Mouse (Mus musculus) adrenal gland, adult 2 months (tissue): ENCODE results near the gene H2al2a. TPM values are rescaled to one million over a fixed set of nuclear protein-coding genes. Genes with fewer than 3 reads are reported as not detected.
"Not testable (repeated sequence)": the region's sequence is repeated elsewhere in the genome, so short reads cannot be mapped to it uniquely, and the experiment has no call there.

Experiments
- DNase-seq: peaks from one replicate; pipeline ENCODE4 v3.0.0; 2021
- polyA plus RNA-seq: library from polyadenylated mRNA; depleted of rRNA; stranded (reverse); fragments of >200 nt; gene quantifications from 2 replicates; pipeline ENCODE4 v1.2.3, GENCODE M21; 2012
- total RNA-seq, 2 experiments: library from RNA; stranded (reverse); gene quantifications; 2 replicates each; pipeline ENCODE4 v1.2.3; 2021

H2al2a gene
- total and polyA plus RNA-seq, 3 experiments, result not detected

DNA sequence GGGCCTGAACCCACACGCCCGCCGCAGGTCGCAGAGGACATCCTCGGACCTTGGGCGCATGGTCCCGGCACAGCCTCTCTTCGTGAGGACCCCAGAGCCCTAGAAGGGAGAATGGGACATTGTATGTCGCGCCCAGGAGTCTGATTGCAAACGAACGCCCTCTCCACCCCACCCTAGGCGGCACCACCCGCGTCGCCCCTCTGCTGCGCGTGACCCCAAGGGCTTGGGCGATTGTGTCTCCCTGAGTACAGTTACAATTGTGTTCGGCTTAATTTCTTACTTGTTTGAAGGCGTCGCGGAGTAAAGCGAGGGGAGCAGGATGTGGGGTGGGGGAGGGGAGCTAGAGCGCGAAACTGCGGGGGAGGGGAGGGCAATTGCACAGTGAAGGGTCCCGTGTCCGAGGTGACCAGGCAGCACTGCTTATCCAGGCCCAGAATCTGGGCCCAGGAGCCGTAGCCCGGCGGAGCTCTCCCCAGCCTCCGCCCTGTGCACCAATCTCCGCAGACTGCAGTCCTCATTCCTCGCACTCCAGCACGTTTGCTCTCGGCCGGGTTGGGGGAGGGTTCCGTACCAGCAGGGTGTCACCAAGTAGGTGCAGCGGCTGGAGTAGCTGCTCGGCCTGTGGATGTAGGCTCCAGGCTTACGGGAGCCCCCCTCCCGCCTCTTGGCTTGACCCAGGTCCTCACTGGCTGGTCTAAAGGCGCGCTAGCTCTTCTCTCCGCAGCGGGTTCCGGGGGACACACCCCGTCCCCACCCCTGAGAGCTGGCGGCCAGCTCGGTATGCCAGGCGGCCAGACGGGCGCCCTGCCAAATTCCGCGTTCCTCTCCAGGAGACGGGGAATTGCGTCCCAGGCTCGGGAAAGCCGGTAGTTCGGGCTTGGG, 31.6 kb upstream of the H2al2a start:
- peak; percentile 97 for DNase-seq

DNA sequence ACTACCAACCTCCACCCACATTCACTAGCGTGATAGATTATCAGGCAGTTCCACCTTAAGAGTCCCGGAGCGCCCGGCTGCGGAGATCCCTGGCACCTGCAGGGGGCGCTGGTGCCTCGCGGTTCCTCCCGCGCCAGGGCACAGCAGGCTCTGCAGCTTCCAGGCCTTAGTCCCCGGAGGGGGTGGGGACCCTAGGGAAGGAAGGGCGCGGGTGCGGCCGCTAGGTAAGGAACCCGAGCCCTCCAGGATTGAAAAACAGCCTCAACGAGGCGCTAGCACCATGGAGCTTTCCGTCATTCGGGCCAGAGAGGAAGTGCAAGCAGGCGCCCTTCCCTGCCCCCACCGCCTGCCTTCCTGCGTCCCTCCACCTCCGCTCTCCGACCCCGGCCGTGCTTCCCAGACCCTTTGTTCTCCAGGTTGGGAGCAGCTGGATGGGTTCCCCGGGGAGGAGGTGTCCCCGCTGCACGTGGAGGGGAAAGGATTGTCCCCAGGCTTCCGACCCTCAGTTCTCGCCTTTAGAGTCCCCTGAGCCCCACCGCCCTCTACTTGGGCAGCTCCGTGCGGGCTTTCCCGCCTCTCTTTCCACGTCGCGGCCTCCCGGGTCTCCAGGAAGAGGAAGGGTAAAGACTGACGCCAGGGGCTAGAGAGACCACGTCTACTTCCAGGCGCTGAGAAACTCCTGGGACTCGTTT, 30.8 kb upstream of the H2al2a start:
- peak; percentile 96 for DNase-seq

DNA sequence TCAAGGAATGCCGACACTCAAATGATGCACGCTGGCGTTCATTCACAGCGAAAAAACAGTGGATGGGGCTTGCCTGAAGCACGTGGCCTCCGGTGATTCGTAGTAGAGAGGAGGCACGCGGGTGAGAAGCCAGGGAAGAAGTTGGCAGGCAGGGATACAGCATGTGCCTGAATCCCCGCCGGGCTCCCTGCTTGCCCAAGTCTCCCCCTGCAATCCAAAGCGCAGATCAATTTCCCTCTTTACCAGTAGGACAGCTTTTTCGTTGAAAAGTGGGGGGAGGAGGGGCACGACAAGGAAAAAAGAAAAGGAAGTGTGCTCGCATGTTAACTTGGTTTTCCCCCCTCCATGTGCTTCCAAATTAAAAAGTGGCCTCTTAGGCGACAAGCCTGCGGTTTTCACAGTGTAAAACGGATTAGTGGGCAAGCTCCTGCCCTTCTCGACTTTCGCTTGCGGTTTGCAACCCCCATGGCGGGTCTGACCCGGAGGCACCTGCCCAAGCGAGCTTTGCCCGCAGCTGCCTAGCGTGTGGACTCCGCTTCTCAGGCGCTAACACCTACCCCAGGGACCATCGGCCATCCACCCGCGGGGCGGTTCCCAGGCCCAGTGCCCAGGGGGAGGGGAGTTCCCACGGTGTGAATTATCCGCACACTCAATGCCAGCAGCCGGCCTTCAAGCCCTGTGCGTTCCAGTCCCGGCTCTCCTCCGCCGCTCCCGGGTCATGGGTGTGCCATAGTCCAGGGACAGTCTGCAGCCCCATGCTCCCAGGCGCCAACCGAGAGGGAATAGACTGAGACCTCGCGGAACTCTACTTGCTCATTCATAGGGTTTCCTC, 29.6 kb upstream of the H2al2a start:
- peak; percentile 86 for DNase-seq

DNA sequence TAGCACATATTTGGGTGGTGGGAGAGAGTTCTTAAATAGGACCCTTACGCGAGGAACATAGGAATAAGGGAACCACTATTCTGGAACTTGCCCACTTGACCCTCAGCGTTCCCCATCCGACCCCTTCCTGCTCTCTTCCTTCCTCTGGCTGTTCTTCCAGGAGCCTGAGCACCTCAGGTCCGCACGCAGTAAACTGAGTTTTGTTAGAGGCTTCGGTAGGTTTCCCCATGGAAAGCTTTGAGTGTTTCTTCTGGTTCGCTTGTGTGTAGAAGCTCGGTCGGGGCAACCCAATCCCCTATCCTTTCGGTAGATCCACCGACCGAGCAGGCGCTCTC, 29.0 kb upstream of the H2al2a start:
- DNase-seq, result no peak

DNA sequence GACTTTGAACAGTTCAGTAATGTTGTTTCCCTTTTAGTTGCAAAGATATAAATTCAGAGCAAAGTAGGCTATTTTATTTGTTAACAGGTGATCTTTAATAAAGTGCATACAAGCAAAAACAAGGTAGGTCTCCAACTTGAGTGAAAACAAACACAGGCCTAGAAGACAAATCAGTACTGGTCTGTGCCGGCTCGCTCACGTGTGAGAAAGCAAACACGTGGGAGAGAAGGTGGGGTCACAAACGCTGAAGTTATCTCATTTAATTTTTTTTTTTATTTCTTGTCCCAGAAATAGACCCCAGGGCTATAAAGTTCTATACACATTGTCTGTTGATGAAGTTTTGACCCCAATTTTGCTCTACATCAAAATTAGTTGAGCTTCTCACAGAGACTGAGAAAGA, 28.4 kb upstream of the H2al2a start:
- no peak for DNase-seq

DNA sequence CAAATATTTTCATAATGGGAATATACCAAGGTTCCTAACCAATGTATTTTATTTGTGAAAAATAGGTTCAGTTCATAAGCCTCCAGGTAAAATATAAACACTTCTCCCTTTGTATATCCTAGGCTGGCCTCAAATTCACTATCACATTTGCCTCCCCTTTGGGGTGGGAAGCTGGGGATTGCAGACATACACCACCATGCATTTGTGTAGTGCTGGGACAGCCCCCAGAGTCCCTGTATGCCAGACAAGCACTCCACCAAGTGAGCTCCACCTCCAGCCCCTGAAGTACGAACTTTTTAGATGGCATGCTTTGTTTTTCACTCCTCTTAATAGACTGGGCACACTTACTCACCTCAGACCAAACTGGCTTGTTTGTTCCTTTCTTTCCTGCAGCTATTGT, 26.1 kb upstream of the H2al2a start:
- DNase-seq, result no peak

DNA sequence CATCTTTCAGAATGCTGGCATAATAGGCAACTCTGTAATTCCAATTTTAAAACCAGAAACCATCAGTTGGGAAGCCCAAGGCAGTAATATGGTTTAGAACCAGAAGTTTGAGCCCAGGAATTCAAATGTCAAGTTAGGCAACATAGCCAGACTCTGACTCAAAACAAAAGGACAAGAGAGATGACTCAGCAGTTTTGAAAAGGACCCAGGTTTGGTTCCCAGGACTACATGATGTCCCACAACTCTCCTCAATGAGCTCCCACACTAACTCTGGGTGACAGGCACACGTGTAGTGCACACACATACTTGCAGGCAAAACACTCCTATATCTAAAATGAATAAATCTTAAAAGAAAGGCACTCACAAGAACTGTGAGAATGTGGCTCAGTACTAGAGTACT, 22.4 kb upstream of the H2al2a start:
- DNase-seq, result no peak

DNA sequence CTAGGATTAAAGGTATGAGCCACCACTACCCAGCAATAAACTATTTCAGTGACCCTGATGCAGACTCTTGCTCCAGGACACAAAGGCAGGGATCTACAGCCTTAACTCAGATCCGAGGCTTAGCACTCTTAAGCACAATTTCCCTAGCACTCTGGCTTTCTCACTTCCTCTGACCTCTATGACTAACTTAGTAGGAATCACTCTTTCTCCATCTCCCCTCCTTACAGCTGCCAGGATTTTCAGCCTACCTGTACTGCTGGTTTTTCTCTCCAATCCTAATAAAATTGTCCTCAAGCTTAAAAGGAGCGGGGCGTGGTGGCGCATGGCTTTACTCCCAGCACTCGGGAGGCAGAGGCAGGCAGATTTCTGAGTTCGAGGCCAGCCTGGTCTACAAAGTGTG, 20.6 kb upstream of the H2al2a start:
- no peak for DNase-seq

DNA sequence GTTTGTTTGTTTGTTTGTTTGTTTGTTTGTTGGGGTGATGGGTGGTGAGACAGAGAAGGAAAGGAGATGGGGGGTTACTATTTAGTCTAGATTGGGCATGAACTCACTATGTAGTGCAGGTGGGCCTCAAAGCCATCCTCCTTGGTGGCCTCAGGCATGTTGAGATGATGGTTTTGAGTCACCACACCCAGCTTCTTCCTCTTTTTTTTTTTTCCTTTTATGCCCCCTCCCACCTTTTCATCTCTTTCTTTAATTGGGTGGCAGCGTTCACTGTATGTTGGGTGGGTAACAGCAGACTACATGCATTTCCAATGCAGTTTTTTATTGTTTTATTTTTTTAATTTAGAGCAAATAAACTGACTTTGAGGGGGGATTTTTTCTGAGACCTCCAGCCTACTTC, 19.9 kb upstream of the H2al2a start:
- no peak for DNase-seq

DNA sequence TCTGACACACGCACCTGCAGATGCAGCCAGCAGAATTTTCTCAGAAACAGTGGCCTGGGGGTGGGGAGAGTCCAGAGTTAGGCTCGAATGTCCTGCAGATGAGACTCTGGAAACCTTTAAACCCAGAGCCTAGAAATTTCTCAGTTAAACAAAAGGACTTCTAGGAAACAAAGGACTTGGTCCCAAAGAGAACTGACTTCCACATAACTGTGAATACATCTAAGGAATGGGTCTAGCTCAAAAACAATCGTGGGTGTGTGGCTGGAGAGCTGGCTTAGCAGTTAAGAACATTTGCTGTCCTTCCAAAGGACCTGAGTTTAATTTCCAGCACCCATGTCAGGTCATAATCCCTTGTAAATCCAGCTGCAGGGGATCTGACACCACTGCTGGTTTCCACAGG, 18.8 kb upstream of the H2al2a start:
- no peak for DNase-seq

DNA sequence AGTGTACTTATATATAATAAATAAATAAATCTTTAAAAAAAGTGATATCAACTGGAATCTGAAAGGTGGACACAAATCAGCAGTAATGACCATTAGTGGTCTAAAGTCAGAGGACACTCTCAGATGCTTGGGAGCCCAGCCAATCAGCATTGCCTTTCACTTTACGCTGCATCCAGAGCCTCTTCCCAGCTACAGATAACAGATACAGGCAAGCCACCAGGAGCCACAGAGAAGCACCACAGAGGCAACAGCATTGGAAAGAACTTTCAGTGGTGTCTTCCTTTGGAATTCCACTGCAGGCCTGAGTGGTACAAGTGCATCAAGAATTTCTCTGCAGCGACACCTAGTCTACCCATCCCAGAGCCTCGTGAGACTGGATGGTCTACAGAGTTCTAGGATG, 16.1 kb upstream of the H2al2a start:
- no peak for DNase-seq

DNA sequence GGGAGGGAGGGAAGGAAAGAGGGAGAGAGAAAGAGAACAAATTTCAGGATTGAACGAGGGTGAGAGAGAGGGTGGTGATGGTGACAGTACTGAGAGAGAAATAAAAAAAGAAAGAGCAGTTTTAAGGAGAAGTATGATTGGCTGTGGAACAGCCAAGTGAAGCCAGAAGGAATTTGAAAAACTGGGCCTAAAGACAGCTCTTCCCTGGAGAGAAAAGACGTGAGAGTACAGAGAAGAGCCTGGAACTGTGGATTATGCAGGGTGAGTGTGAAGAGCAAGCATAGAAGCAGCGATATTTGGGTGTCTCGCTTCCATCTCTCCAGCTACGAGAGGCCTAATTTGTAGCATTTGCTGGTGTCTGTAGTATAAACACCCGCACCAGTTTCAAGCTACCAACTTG, 14.5 kb upstream of the H2al2a start:
- no peak for DNase-seq

DNA sequence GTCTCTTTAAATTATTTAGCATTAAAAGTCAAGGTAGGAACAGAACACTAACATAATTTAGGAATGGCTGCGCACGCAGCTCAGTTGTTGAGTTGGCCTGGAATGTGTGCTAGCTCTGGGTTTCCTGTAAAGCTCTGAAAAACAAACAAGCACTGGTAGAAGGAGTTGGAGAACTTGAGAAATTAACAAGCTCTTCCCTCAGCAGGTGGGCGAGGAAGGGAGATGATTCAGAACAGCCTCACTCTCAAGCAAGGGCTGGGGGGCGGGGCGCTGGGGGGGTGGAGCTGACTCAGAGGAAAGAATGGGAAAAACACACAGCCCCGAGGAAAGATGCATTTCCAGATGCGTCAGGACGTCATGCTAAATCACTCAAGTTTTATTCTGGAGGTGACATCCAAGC, 8.4 kb upstream of the H2al2a start:
- DNase-seq, result no peak

DNA sequence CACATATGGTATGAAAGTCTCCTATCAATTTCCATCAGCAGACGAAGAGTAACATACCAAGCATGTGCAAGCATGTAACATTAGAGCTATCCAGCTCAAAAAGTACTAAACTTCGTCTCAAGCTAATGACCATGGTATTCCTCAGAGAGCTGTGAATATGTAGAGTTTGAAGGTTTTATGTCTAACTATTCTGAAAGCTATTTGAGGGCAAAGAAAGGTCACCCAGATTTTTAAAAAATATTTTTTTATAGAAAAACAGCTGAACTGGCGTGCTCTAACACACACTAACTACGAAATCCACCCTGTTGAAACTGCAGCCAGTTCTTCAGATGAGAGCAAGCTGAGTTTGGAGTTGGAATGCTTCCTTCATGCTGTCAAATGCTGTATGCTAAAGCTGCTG, 7.5 kb upstream of the H2al2a start:
- DNase-seq, result no peak

DNA sequence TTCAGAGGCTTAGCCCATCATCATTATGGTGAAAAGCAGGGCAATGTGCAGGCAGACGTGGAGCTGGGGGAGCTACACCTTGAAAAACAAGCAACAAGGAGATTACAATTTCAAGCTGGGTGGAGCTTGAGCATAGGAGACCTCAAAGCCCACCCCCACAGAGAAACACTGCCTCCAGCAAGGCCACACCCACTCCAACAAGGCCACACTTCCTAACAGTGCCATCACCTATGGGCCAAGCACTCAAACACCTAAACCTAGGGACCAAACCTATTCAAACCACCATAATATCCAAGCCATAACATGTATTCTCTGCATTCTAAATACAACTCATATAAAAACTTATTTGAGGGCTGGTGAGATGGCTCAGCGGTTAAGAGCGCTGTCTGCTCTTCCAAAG, 5.5 kb upstream of the H2al2a start:
- no peak for DNase-seq

DNA sequence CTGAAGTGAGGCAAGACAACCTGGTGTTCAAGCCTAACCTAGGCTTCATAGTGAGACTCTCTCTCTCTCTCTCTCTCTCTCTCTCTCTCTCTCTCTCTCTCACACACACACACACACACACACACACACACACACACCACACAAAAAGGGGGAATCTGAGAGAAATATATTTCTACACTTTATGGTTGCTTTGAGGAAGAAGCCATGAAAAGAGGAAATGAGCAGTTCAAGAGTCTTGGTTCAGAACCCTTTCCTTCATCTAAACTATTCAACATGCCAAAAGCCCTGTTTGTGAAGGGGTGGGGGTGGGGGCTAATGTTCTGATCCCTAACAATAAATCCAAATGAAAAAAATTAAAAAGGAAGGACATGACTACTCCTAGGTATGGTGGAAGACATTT, 7.2 kb downstream of the H2al2a start:
- no peak for DNase-seq

DNA sequence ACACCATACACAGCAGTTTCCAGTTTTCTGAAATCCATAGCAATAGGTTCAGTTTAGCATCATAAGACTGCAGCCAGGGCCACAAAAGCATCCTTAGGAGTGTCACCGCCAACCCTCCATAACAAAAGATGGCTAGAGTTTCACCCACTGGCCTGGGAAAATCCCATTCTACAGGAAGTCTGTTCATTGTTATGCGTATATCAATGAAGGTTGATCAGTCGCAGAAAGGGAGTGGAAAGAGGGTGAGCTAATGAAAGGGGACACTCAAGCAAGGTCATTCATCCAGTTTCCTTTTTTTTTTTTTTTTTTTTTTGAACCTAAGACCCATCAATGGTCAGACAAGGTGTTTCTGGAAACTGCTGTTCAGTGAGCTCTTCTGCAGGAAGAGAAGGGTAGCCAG, 7.6 kb downstream of the H2al2a start:
- no peak for DNase-seq

DNA sequence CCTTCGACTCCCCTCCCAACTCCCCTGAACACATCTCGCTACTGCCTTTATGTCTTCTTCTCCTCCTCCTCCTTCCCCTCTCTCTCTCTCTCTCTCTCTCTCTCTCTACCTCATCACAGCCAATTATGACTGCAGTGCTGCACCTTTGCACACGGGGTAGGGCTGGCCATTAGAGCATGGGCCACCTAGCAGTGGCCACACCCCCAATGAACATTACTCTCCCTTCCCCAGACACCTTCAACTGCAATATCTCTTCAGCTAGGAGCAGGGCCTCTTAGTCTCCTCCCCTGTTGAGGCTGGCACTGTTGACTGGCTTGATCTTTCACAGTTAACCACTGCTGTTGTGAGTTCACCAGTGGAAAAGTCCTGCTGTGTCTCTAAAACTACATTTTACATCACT, 10.1 kb downstream of the H2al2a start:
- DNase-seq, result no peak

DNA sequence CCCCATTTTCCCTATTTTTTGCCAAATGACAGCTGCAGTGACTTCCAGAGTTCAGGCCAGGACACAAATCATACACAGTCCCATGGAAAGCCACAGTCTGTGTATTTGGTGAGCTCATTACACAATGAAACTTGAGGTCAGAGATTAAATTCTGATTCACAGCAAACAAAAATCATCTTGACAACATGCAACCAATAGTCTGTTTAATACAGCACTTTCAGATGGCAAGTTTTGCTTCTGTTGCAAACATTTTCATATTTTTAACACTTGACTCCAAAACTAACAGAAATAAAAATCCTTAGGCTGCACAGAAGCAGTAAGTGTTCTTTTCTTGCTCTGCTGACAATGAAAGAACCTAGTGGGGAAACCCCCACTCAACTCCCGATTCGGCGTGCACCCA, 12.0 kb downstream of the H2al2a start:
- DNase-seq, result no peak

DNA sequence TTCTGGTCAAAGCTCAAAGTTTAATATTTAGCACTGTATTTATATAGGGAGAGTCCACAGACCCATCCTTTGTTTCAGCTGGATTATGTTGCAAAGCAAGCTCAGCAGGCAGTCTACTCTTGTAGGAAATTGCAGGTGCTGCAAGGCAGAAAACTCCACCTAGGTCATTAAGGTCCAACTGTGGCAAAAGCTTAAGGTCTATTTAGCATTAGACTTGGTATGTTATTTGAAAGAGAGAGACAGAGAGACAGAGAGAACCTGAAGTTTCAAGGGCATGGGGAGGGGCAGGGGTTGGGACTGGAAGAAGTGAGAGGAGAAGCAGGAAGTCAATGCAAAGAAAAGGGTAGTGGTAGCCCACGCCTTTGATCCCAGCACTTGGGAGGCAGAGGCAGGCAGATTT, 14.0 kb downstream of the H2al2a start:
- no peak for DNase-seq

DNA sequence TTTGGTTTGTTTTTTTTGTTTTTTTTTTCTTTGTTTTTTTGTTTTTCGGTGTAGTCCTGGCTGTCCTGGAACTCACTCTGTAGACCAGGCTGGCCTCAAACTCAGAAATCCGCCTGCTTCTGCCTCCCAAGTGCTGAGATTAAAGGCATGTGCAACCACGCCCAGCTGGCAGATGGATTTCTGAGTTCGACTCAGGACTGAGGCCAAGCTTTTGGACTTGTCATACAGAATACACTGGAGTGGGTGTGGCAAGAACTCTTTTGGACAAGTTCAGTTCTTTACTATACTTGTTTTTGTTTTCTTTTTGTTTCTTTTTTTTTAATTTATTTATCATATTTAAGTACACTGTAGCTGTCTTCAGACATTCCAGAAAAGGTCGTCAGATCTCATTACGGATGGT, 18.1 kb downstream of the H2al2a start:
- DNase-seq, result no peak

DNA sequence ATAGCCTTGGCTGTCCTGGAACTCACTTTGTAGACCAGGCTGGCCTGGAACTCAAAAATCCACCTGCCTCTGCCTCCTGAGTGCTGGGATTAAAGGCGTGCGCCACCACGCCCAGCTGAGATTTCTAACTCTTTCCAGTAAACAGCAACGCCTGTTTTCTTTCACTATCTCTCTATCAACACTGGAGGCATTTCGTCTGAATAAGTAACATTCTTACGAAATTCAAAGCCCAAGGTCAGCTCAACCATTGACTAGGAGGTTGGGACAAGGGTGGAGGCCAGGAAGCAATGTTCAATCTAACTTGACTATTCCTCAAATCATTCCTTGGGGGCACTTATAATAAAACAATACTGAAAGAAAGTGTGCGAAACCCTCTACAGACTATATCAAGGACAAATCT, 18.5 kb downstream of the H2al2a start:
- DNase-seq, result not testable (repeated sequence)

DNA sequence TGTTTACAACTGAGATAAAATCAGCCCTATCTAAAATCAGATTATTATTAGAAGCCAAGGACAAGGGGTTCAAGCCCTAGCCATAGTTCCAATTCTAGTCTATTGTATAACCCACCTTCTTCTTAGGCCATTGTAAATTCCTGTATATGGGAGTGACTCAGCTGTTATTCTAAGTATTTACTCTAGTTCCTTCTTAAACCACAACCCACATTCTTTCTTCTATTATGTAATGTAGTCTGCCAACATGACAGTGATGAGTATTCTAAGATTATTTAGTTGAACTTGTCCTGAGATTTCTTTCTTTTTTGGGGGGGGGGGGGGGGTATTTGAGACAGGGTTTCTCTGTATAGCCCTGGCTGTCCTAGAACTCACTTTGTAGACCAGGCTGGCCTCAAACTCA, 19.1 kb downstream of the H2al2a start:
- DNase-seq, result not testable (repeated sequence)
